Mouse (Mus musculus) forebrain, embryonic 16.5 days (tissue): ENCODE data around the gene Sox15. TPM values are rescaled to one million over a fixed set of nuclear protein-coding genes. Genes with fewer than 3 reads are reported as not detected.
"Not testable (repeated sequence)": the region's sequence is repeated elsewhere in the genome, so short reads cannot be mapped to it uniquely, and the experiment has no call there.

Experiments used
- ATAC-seq: fragments of 200-750 bp; cut with Nextera tagmentation; 2 replicates; pipeline ENCODE4 v1.8.0; 2017; ENCODE audit warnings: mild to moderate bottlenecking, moderate library complexity
- H3K27ac ChIP-seq: fragments of 300-500 bp; sonication (generic); 2 replicates; pipeline ENCODE4 v1.5.1; 2014; ENCODE audit warnings: low read length, control low read depth
- H3K27me3 ChIP-seq: fragments of 300-500 bp; sonication (generic); replicated peaks from 2 replicates; pipeline ENCODE4 v1.6.1; 2014; ENCODE audit warnings: low read length; ENCODE audit not compliant: control insufficient read depth, insufficient read depth
- H3K36me3 ChIP-seq: fragments of 300-500 bp; sonication (generic); 2 replicates; pipeline ENCODE4 v1.6.1; 2014; ENCODE audit not compliant: control insufficient read depth, insufficient read depth
- H3K4me1 ChIP-seq: fragments of 300-500 bp; sonication (generic); replicated peaks from 2 replicates; pipeline ENCODE4 v1.6.1; 2014; ENCODE audit warnings: low read length; ENCODE audit not compliant: control insufficient read depth, insufficient read depth
- H3K4me2 ChIP-seq: fragments of 300-500 bp; sonication (generic); 2 replicates; pipeline ENCODE4 v1.6.1; 2014; ENCODE audit warnings: mild to moderate bottlenecking, low read length, control low read depth
- H3K4me3 ChIP-seq: fragments of 300-500 bp; sonication (generic); replicated peaks from 2 replicates; pipeline ENCODE4 v1.5.1; 2014; ENCODE audit warnings: mild to moderate bottlenecking, low read length, control low read depth
- H3K9ac ChIP-seq: fragments of 300-500 bp; sonication (generic); replicated peaks from 2 replicates; pipeline ENCODE4 v1.6.1; 2014; ENCODE audit warnings: low read depth, low read length, control low read depth
- H3K9me3 ChIP-seq: fragments of 300-500 bp; sonication (generic); 2 replicates; pipeline ENCODE4 v1.6.1; 2016; ENCODE audit warnings: low read length; ENCODE audit not compliant: control insufficient read depth
- WGBS: fragments of 180-500 bp; shearing (Covaris S2); extraction: QIAGEN DNeasy Blood & Tissue Kit; methylation state at CpG from one replicate; pipeline ENCODE4 v1.1.7; 2014; 5-methylcytosine and 5-hydroxymethylcytosine counted together
- polyA plus RNA-seq: library from polyadenylated mRNA; unstranded; fragments of >200 nt; fragmentation: Nextera tagmentation; extraction: Ambion mirVana; gene quantifications from 2 replicates; pipeline ENCODE4 v1.2.1, GENCODE M21; 2015

Gene Sox15
- polyA plus RNA-seq, 1 experiment from 2014 or later, result not detected

DNA sequence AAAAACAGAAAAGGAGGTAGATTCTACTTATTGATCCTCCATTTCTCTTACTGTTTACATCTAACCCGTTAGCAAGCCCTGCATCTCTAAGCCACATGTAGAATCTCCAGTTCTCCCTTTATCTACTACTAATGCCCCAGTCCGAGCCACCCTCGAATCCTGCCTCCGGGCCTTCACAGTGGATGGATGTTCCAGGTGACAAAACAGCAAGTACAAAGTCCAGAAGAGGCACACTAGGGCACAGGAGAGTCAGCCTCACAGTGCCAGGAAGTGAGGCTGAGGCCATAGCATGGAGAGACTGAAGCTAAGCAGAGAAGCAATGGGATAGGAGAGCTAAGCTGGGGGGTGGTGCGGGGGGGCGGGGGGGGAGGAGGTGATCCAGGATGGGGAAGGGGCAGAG is 37.7 kb downstream of the Sox15 start:
- Histone ChIP-seq H3K27me3 (no peaks in the 10 kb centered on the region), H3K36me3 (no peaks in the 10 kb centered on the region), H3K4me2 (no peak overlapping the region), H3K9me3 (no peaks in the 10 kb centered on the region), H3K9ac (no peak overlapping the region), H3K4me3 (no peak overlapping the region), H3K27ac (no peak overlapping the region), H3K4me1 (peaks cover 11% of the 10 kb centered on the region)
- no peak for ATAC-seq
- 84% methylated on average over 6 of the region's 6 CpGs for WGBS

DNA sequence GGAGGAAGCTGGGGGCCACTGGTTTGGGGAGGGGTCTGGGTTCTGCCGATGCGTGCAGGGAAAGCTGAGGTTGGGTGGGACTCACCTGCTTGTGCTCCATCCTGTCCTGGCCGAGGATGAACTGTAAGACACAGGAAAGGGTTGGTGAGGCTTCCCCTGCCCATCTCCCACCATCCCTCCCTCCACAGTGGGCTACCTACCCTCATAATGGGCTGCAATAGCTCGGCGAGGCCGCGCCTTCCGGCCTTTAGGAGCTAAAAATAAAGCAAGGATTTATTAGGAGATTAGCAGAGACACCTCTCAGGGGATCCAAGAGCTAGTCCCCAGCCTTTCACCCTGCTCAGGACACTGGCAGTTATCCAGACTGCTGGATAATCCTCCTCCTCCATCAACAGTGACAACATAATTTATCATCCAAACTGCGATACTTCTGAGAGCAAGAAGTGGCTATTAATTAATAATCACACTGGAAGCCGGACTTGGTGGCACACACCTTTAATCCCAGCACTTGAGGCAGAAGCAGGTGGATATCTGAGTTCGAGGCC is 38.4 kb downstream of the Sox15 start:
- WGBS, result 67% methylated on average over 11 of the region's 11 CpGs

DNA sequence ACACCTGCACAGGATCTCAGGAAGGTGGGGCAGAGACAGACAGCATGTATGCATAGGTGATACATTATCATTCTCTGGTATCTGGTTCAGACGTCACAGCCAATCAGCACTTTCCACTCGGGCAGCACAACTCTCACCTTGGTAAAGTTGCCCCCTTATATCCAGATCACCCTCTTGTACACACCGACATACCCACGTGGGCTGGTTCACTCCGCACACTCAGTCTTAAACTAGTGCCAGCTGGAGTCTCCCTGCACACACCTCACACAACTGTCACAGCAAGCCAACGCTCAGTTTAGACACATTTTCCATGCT is 39.9 kb downstream of the Sox15 start:
- WGBS, result 24% methylated on average over 6 of the region's 6 CpGs
- Histone ChIP-seq H3K4me1 (peaks cover 11% of the 10 kb centered on the region), H3K36me3 (no peaks in the 10 kb centered on the region), H3K4me3 (peak overlapping the region; percentile 44), H3K9ac (peak overlapping the region; percentile 68), H3K4me2 (peak overlapping the region; percentile 90), H3K9me3 (no peaks in the 10 kb centered on the region), H3K27ac (no peak overlapping the region), H3K27me3 (no peaks in the 10 kb centered on the region)
- ATAC-seq, result 0 out of 2 replicates have a peak, but pooled peaks have one; percentile 47

More for the DNA sequence above, 38.4 kb downstream of the Sox15 start:
- Histone ChIP-seq H3K4me3 (no peak overlapping the region), H3K36me3 (no peaks in the 10 kb centered on the region), H3K9ac (no peak overlapping the region), H3K4me1 (peaks cover 11% of the 10 kb centered on the region), H3K9me3 (no peaks in the 10 kb centered on the region), H3K27ac (no peak overlapping the region), H3K4me2 (no peak overlapping the region), H3K27me3 (no peaks in the 10 kb centered on the region)
- ATAC-seq, result no peak

DNA sequence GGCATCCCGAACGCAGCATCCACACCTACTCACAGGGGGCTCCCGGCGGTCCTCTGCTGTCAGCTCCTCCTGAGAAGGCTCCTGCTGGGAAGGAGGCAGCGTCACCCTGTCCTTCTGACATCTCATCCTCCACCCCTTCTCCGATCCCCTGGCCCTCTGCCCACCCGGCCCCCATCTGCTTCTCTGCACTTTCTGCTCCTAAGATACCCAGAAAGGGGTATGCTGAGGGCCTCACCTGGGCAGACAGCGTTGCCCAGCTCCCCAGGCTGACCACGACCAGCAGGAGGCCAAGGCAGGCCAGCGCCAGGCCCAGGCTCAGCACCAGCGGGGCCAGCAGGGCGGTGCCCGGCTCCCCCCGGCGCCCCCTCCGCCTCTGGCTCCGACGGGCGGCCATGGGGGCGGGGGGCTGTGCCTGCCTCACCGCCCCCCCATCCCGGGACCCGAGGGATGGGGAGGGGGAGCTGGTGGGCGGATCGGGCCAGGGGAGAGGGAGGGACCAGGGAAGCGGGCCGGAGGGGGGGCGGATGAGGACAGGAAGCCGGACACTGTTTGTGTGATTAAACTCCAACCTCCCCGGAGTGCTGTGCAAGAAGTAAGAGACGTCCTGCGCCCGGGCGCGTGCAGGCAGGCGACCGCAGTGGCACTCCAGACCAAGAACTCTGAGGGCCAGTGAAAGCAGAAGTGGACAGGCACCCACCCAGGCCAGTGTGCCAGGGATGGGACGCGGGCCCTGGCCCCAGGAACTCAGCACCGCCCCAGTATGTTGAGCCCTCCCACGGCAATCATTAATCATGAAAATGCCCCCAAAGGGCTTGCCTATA is 40.5 kb downstream of the Sox15 start, which contains the start of the genes Tnfsf12 and Tnfsfm13:
Gene Tnfsf12, minus strand, starts transcription at position 489 of the 821 bp plus-strand sequence.
Gene Tnfsfm13, minus strand, starts transcription at position 738 of the 821 bp plus-strand sequence.
- Histone ChIP-seq H3K9ac (peak within 1 kb of the TSS; percentile 68), H3K27me3 (no peaks in the 10 kb centered on the region), H3K4me1 (peaks cover 11% of the 10 kb centered on the region), H3K4me3 (peak within 1 kb of the TSS; percentile 44), H3K27ac (no peak within 1 kb of the TSS), H3K36me3 (no peaks in the 10 kb centered on the region), H3K9me3 (no peaks in the 10 kb centered on the region), H3K4me2 (peak within 1 kb of the TSS; percentile 90)
- 2% methylated on average over 41 of the region's 41 CpGs for WGBS
- ATAC-seq, result peak; percentile 20; the same call in 1 of the 2 replicates

DNA sequence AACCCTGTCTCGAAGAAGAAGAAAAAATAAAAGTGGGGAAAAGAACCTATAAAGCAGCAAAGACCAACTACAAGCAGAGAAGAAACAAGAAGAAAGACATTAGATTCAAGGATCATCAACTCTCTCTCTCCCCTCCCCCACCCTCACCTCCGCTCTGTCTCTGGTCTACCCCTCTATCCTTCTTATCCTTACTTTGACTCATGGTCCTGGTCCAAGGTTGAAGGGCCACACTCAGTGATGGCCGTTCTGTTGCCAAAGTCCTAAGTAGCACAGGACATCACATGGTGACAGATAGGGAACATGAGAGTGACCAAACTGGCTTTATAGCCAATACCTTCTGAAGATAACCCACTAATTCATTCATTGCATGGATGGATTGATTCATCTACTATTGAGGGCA is 42.3 kb downstream of the Sox15 start:
- Histone ChIP-seq H3K27ac (no peak overlapping the region), H3K27me3 (no peaks in the 10 kb centered on the region), H3K4me1 (peaks cover 11% of the 10 kb centered on the region), H3K9me3 (no peaks in the 10 kb centered on the region), H3K4me2 (no peak overlapping the region), H3K9ac (no peak overlapping the region), H3K4me3 (no peak overlapping the region), H3K36me3 (no peaks in the 10 kb centered on the region)
- 86% methylated on average over 2 of the region's 3 CpGs for WGBS
- no peak for ATAC-seq

DNA sequence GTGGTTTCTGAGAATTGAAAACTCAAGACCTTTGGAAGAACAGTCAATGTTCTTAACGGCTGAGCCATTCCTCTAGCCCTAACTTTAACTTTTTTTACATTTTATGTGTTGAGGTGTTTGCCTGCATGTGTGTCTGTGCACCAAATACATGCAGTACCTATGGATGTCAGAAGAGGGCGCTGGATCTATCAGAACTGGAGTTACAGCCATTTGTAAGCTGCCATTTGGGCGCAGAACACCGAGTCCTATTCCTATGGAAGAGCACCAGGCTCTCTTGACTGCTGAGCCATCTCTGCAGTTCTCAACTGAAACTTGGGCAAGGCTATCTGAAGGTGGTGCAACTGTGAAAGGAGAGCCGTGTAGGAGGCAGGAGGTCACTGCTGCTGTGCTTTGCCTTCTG is 43.5 kb downstream of the Sox15 start:
- no peak overlapping the region for H3K4me3 ChIP-seq
- no peak overlapping the region for H3K27ac ChIP-seq
- no peak overlapping the region for H3K9ac ChIP-seq
- WGBS, result 70% methylated on average over 5 of the region's 5 CpGs
- no peaks in the 10 kb centered on the region for H3K36me3 ChIP-seq
- H3K27me3 ChIP-seq, result no peaks in the 10 kb centered on the region
- no peak overlapping the region for H3K4me2 ChIP-seq
- ATAC-seq, result no peak
- H3K4me1 ChIP-seq, result peaks cover 11% of the 10 kb centered on the region
- no peaks in the 10 kb centered on the region for H3K9me3 ChIP-seq

DNA sequence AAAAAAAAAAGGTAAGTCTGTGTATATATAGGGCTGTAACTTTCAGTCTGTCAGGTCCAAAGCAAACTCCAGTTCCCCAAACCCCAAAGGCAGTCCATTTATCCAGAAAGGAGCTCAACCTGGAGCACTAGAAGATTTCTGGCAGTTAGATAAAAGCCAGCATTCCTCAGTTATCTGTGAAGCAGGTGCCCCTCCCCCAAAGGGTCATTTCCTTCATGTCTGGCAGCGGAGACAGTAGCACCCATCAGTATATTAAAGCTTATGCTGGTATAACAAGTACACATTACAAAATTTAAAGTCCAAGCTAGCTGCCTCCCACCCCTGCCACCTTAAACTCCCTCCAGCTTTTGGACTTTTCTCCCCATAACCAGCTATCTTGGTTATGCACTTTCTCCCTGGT is 44.5 kb downstream of the Sox15 start:
- no peak for ATAC-seq
- no peak overlapping the region for H3K4me2 ChIP-seq

DNA sequence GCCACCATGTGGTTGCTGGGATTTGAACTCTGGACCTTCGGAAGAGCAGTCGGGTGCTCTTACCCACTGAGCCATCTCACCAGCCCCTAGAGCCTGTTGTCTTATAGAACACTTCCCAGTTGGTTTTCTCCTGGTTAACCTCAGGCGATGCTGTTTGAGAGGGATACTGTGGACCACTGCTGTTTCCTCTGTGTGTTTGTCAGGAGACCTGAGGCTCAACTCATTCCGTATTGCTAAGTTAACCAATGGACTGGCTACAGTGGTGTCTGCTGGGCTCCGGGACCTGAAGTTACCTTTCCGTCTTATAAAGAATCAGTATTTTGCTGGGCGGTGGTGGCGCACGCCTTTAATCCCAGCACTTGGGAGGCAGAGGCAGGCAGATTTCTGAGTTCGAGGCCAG is 47.8 kb downstream of the Sox15 start:
- not testable (repeated sequence) for H3K9ac ChIP-seq, H3K27ac ChIP-seq, H3K9me3 ChIP-seq, H3K4me2 ChIP-seq, H3K4me1 ChIP-seq, H3K4me3 ChIP-seq, H3K27me3 ChIP-seq, H3K36me3 ChIP-seq, ATAC-seq
- WGBS, result 91% methylated on average over 10 of the region's 10 CpGs

More for the DNA sequence above, 44.5 kb downstream of the Sox15 start:
- whole genome bisulfite sequencing, result 96% methylated on average over 1 of the region's 1 CpGs
- H3K9me3 ChIP-seq, result no peaks in the 10 kb centered on the region
- H3K36me3 ChIP-seq, result no peaks in the 10 kb centered on the region
- no peak overlapping the region for H3K27ac ChIP-seq
- H3K9ac ChIP-seq, result no peak overlapping the region
- peaks cover 11% of the 10 kb centered on the region for H3K4me1 ChIP-seq
- H3K4me3 ChIP-seq, result no peak overlapping the region
- no peaks in the 10 kb centered on the region for H3K27me3 ChIP-seq

DNA sequence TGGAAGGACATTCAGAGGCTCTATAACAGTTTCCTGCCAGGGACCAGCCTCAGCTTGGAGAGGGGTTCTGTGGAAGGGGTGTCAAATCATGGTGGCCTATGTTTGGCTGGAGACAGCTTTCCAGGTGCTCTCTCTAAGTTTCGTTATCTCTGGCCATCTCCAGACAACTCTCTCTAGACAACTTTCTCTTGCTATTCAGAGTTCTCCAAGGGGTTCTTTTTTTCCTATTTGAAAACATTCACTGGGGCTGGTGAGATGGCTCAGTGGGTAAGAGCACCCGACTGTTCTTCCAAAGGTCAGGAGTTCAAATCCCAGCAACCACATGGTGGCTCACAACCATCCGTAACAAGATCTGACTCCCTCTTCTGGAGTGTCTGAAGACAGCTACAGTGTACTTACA is 48.3 kb downstream of the Sox15 start:
- not testable (repeated sequence) for ATAC-seq, H3K9ac ChIP-seq, H3K4me3 ChIP-seq, H3K36me3 ChIP-seq, H3K4me2 ChIP-seq, H3K9me3 ChIP-seq, H3K27me3 ChIP-seq, H3K4me1 ChIP-seq, H3K27ac ChIP-seq
- 78% methylated on average over 2 of the region's 3 CpGs for whole genome bisulfite sequencing
